Mouse (Mus musculus) bone marrow, adult 2 months (tissue): ENCODE measurements around the gene Olfr1392. TPM values are rescaled to one million over a fixed set of nuclear protein-coding genes. Genes with fewer than 3 reads are reported as not detected.

ENCODE experiments used
- H3K27ac ChIP-seq: fragments of 200-500 bp; 2 replicates; pipeline ENCODE4 v1.5.1; 2012; ENCODE audit warnings: low read depth, mild to moderate bottlenecking, control low read depth, inconsistent platforms, low read length; ENCODE audit not compliant: control insufficient read depth, poor library complexity, insufficient read depth
- H3K4me1 ChIP-seq: fragments of 200-500 bp; 2 replicates; pipeline ENCODE4 v1.6.1; 2011; ENCODE audit warnings: low read length; ENCODE audit not compliant: control insufficient read depth, insufficient read depth
- H3K4me3 ChIP-seq: fragments of 200-500 bp; replicated peaks from 2 replicates; pipeline ENCODE3; 2011; ENCODE audit warnings: mild to moderate bottlenecking, low read depth, low read length, control low read depth; ENCODE audit not compliant: control insufficient read depth
- CTCF ChIP-seq: fragments of 200-500 bp; IDR thresholded peaks from 2 replicates; pipeline ENCODE4 v1.5.1; 2011; ENCODE audit warnings: low read length, control low read depth; ENCODE audit not compliant: control insufficient read depth, insufficient read depth
- POLR2A ChIP-seq: fragments of 200-500 bp; IDR thresholded peaks from 2 replicates; pipeline ENCODE4 v1.6.1; 2011; ENCODE audit warnings: low read depth, mild to moderate bottlenecking, control low read depth, low read length, borderline replicate concordance; ENCODE audit not compliant: control insufficient read depth
- WGBS: fragments of 180-500 bp; shearing (Covaris S2); methylation state at CpG from one replicate; pipeline ENCODE4 v1.1.7; 2018; 5-methylcytosine and 5-hydroxymethylcytosine counted together
- polyA plus RNA-seq: library from polyadenylated mRNA; stranded (reverse); fragments of >200 nt; gene quantifications from 2 replicates; pipeline ENCODE4 v1.2.4, GENCODE M21; 2011; ENCODE audit warnings: low replicate concordance; ENCODE audit not compliant: missing spikeins, insufficient read depth, insufficient read length

Gene Olfr1392
- polyA plus RNA-seq, 1 experiment, result not detected

DNA sequence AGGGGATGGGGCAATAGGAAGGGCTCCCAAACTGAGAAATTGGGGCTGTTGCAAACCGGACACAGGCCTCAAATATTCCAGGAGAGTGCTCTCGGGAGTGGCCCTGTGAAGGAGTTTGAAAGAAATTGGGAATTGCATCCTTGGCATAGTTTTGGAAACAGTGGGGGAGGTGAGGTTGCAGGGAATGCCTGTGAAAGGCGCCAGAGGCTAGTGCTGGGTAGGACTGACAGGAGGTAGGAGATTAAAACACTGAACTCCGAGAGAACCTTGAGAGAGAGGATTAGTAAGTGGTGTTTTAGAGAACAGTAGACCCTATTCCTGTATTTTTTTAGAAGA is 40.5 kb upstream of the Olfr1392 start:
- H3K4me1 ChIP-seq, result peaks cover 11% of the 10 kb centered on the region
- under 1% methylated on average over 4 of the region's 4 CpGs for WGBS
- H3K4me3 ChIP-seq, result peak overlapping the region; percentile 70
- peak overlapping the region; percentile 90 for H3K27ac ChIP-seq
- TF ChIP-seq CTCF (no peak), POLR2A (no peak)

DNA sequence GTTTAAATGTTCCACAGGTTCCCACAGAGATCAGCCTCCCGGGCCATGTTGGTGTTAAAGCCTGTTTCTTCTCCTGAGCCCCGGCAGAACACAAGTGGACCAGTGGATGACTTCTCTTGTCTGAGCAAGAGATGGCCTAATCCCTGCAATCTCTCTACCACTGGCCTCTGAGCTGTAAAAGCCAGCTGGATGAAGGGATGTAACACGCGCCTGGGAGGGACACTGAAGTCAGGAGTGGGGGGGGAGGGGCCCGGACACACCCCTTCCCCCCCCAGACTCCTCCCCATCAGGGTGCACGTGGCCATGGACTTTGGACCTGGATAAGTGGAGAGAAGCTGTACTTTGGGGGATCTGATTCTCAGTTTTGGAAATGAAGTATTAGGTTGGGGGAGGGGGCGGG is 39.9 kb upstream of the Olfr1392 start:
- 18% methylated on average over 7 of the region's 7 CpGs for WGBS
- TF ChIP-seq CTCF, result no peak
- TF ChIP-seq POLR2A, result no peak
- H3K27ac ChIP-seq, result peak overlapping the region; percentile 42; the same call in 1 of the 2 replicates
- peaks cover 11% of the 10 kb centered on the region for H3K4me1 ChIP-seq
- no peak overlapping the region for H3K4me3 ChIP-seq

DNA sequence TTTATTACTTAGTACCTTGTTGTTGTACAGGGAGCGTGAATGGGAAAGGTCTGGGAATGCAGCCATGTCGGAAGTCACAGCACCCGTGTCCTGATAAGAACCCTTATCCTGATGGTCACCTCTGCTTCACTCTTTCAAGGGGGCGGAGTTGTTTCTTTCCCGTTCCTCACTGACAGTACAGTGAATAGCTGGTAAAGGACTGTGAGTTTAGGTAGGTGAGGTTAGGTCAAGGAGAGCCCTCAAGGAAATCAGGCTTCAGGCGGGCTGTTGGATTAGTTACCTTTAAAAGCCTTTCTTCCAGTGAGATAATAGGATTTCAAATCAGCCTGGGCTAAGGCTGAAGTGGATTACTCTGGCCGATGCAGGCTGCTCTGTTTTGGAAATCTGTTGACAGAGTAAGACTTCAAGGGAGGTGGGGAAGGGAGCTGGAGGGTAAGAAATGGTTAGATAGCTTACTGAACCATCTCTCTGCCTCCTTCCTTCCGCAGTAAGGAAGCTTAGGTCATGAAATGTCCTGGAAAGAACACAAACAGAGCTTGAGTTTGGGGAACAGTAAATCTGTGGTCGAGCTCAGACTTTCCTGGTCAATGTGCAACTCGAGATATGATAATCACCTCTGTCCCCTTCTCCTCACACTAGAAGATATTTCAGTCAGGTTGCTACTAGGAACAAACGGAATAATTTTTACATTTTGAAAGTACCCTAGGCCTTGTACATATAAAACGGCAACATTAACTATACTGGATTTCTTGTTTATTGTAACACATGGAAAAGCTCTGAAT is 39.3 kb upstream of the Olfr1392 start:
- peaks cover 11% of the 10 kb centered on the region for H3K4me1 ChIP-seq
- 15% methylated on average over 12 of the region's 12 CpGs for WGBS
- TF ChIP-seq CTCF, result no peak
- no peak for TF ChIP-seq POLR2A
- no peak overlapping the region for H3K4me3 ChIP-seq
- H3K27ac ChIP-seq, result no peak overlapping the region

DNA sequence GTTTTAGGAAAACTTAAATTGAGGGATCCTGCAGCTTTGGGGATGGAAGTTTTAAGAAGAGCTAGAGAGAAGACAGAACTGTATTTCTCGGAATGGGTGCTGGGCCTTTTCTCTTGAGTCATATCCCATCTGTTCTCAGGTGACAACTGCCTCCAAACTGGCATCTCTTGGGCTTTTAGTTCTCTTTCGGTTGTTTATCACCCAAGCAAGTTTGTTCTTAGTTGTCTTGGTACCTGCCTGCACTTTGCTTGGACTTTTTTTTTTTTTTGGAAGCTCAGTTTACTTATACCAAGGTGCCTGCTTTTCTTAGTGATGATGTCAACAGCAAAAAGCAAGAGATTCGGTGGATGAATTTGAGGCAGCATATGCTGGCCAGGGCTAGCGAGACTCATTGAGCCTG is 38.6 kb upstream of the Olfr1392 start:
- Histone ChIP-seq H3K27ac (no peak overlapping the region), H3K4me1 (peaks cover 11% of the 10 kb centered on the region), H3K4me3 (no peak overlapping the region)
- WGBS, result 61% methylated on average over 4 of the region's 4 CpGs
- TF ChIP-seq POLR2A (no peak), CTCF (no peak)

DNA sequence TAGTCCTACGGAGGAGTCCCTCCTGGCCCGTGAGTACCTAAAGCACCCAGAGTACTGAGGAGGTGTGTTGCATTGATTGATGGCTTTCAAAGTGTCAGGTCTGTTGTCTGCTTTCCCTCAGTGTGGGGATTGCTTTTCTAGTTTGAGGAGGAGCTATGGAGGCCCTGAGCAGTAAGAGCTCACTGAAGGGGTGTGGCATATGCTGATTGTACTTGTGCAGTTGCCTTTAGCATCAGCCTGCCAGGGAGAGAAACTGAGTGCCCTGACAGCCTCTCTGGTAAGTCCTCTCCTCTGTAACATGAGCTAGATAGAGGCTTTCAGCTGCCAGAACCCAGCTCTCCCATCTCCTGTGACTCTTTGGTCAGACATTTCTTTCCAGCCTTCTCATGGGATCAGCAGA is 37.8 kb upstream of the Olfr1392 start:
- TF ChIP-seq POLR2A (no peak), CTCF (no peak)
- WGBS, result 21% methylated on average over 2 of the region's 2 CpGs
- Histone ChIP-seq H3K4me1 (peaks cover 12% of the 10 kb centered on the region), H3K4me3 (no peak overlapping the region), H3K27ac (peak overlapping the region; percentile 18; the same call in 1 of the 2 replicates)

DNA sequence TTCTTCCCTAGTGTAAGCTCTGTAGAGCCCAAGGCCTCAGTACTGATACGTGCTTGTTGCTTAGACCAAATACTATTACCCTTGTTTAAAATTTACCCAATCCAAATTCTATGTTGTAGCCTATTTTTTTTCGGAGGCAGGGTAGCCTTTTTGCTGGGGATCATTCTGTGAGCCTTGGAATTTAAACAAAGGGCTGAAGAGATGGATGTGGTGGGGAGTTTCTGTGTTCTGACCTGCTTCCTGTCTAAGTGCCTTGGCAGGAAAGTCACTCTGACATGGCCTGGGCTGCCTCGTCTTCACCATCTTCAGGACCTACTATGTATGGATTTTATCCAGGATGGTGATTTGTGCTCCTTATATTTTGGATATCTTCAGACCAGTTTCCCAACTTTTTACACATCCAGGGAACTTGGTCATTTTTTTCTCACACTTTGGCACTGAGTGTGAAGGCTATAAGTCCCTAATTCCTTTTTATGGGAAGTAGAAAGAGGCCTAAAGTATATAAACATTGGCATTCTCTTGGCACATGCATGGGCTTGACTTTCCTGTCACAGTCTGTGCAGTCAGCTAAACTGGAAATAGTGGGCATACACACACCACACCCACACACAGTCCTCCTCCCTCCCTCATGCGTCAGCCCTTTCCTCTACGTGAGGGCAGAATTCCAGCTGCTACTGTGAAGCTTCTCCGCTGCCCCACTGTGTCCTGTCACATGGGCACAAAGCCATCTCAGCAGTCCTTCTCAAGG is 36.7 kb upstream of the Olfr1392 start:
- Histone ChIP-seq H3K4me1 (peaks cover 13% of the 10 kb centered on the region), H3K27ac (peak overlapping the region; percentile 99), H3K4me3 (peak overlapping the region; percentile 1)
- TF ChIP-seq POLR2A, result no peak
- TF ChIP-seq CTCF, result no peak
- 18% methylated on average over 6 of the region's 6 CpGs for WGBS

DNA sequence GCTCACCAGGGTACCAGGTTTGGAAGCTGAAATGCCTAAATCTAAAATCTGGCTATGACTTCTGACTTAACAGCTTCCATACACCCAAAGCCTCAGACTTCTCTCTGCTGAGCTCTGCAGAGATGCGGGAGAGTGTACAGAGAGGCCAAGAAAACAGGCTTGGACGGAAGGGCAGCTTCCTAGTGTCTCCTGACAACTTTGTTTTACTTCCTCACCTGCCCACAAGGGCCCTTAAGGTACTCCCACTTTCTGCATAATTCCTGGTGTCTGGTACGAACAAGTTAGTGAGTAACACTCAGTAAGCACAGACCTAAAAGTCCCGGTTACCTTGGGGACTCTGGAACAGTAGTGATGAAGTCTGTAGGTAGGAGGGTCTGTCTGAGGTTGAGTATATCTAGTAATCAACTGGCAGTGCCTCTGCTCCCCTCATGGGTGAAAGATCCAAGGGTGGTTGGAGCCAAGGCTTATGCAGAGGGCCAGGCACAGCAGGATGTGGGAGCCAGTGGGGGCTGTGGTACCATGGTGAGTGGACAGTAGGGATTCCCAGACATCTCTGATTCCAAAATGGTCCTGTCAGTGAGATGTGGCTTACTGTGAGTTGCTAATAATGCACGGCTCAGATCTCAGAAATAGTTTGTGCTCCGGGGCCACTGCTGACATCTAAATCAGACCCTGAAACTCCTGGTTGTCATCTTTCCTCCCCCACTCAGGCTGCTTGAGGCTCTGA is 35.9 kb upstream of the Olfr1392 start:
- TF ChIP-seq POLR2A (no peak), CTCF (no peak)
- H3K4me1 ChIP-seq, result peaks cover 15% of the 10 kb centered on the region
- peak overlapping the region; percentile 99 for H3K27ac ChIP-seq
- WGBS, result 20% methylated on average over 6 of the region's 6 CpGs
- peak overlapping the region; percentile 17 for H3K4me3 ChIP-seq

DNA sequence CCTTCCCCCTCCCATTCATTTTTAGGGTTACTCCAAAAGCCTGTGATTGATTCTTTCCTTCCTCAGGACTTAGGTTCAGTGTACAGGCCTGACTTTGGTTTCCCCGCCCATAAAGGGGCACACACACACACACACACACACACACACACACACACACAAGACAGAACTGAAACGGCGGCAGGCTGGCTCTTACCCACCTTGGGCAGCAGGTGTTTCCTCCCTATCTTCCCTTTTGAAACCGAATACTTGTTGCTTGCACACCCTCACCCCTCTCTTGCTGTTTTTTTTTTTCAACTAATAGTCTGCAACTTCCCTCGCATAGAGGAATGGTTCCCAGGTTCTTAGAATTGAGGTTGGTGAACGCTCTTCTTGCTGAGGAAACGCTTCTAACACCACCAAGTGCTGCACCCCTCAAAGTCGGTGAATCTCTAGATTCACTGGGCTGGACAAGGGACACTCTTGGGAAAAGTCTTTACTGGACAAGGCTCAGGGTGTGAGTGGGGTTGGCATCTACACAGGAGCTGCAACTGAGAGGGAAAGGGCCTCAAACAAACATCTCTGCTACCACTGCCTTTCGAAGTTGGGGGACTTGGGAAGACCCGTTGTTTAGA is 35.2 kb upstream of the Olfr1392 start:
- WGBS, result under 1% methylated on average over 10 of the region's 10 CpGs
- peak overlapping the region; percentile 70 for H3K4me3 ChIP-seq
- peaks cover 15% of the 10 kb centered on the region for H3K4me1 ChIP-seq
- TF ChIP-seq CTCF, result no peak
- TF ChIP-seq POLR2A, result no peak
- H3K27ac ChIP-seq, result peak overlapping the region; percentile 99
